8 mouse cellular contexts compared by ENCODE assay signal in genomic region chr6:29507447-29508309, GRCm38 (mm10). TPM values are rescaled to one million over a fixed set of nuclear protein-coding genes. Genes with fewer than 3 reads are reported as not detected.
DNase-seq lines count a peak whose midpoint lies in the region; ATAC-seq and TF ChIP-seq lines count a peak whose summit lies in the region.

Kcp (minus strand) TSS chr6:29507952.

- under 1% methylated on average over 44 of the region's 47 CpGs for WGBS in heart, embryonic 12.5 days
- 1% methylated on average over 47 of the region's 47 CpGs for WGBS in midbrain, embryonic 15.5 days

- peak; percentile 58; the same call in 1 of the 2 replicates for ATAC-seq in heart, embryonic 12.5 days (ENCODE audit: insufficient number of reproducible peaks, low FRiP score)
- ATAC-seq in midbrain, embryonic 15.5 days (replicated peaks) = peak; percentile 75

- H3K36me3 ChIP-seq in heart, embryonic 12.5 days = no peaks in the 10 kb centered on the region; the same call in 1 of the 2 replicates
- H3K36me3 ChIP-seq in midbrain, embryonic 15.5 days (replicated peaks) = no peaks in the 10 kb centered on the region

- no peaks in the 10 kb centered on the region for H3K9me3 ChIP-seq in heart, embryonic 12.5 days (replicated peaks)
- H3K9me3 ChIP-seq in midbrain, embryonic 15.5 days = no peaks in the 10 kb centered on the region

- H3K4me2 ChIP-seq in heart, embryonic 12.5 days = peak within 1 kb of the TSS; percentile 71
- H3K4me2 ChIP-seq in midbrain, embryonic 15.5 days = peak within 1 kb of the TSS; percentile 74

- intact Hi-C loops in gastrocnemius, adult 2 months (cut with DNase I) = no loop called here
- intact Hi-C loops in gastrocnemius, postnatal 36 days (cut with DNase I) = no loop called here

- H3K4me3 ChIP-seq in gastrocnemius, adult 2 months = peak within 1 kb of the TSS; percentile 72
- peak within 1 kb of the TSS; percentile 58 for H3K4me3 ChIP-seq in heart, embryonic 12.5 days
- peak within 1 kb of the TSS; percentile 50 for H3K4me3 ChIP-seq in midbrain, embryonic 15.5 days

- peak within 1 kb of the TSS; percentile 68 for H3K9ac ChIP-seq in heart, embryonic 12.5 days
- peak within 1 kb of the TSS; percentile 38 for H3K9ac ChIP-seq in midbrain, embryonic 15.5 days

- peaks cover 26% of the 10 kb centered on the region for H3K4me1 ChIP-seq in heart, embryonic 12.5 days (replicated peaks)
- peaks cover 15% of the 10 kb centered on the region for H3K4me1 ChIP-seq in midbrain, embryonic 15.5 days

- H3K27ac ChIP-seq in gastrocnemius, adult 2 months = peak within 1 kb of the TSS; percentile 54; the same call in 1 of the 2 replicates
- H3K27ac ChIP-seq in heart, embryonic 12.5 days (ENCODE audit: poor library complexity, severe bottlenecking) = no peak within 1 kb of the TSS
- no peak within 1 kb of the TSS for H3K27ac ChIP-seq in midbrain, embryonic 15.5 days

- TF ChIP-seq CTCF in gastrocnemius, adult 2 months (IDR thresholded peaks at IDR 0.05) = no peak

- peak; percentile 55 for DNase-seq in gastrocnemius, adult 2 months
- no peak for DNase-seq in gastrocnemius, postnatal 36 days
- DNase-seq in R1 (ENCODE audit: low read depth, low spot score) = peak; percentile 45
- DNase-seq in kidney, postnatal 10 days = peak; percentile 70
- no peak for DNase-seq in urinary bladder, postnatal 10 days (ENCODE audit: low spot score)
- no peak for DNase-seq in urinary bladder, postnatal 36 days (ENCODE audit: low spot score in 2 of 2)

- H3K27me3 ChIP-seq in heart, embryonic 12.5 days (replicated peaks) = 0 out of 2 replicates have a peak, but pooled peaks cover 3% of the 10 kb centered on the region
- H3K27me3 ChIP-seq in midbrain, embryonic 15.5 days (replicated peaks) = peaks cover 34% of the 10 kb centered on the region

RNA-seq across cellular contexts. Expression of gene Kcp, which starts in this region (rescaled TPM):
- total RNA-seq in gastrocnemius, adult 2 months (2021) = 1 to 10 TPM; 3.8 to 4.0 TPM
- 1 to 10 TPM; 5.4 to 5.9 TPM for total RNA-seq in gastrocnemius, postnatal 36 days (2021)
- 10.6 and 15.4 TPM in 2 replicates for polyA plus RNA-seq in heart, embryonic 12.5 days (2016; fragmentation: Nextera tagmentation; extraction: Ambion mirVana)
- polyA plus RNA-seq in midbrain, embryonic 15.5 days (2015; fragmentation: Nextera tagmentation; extraction: Ambion mirVana) = 18.9 and 20.9 TPM in 2 replicates

Comparison
In these comparisons a context has a peak if more than half of its experiments do, and no peak if none do; other contexts are left out.
1. DNase-seq: peak in gastrocnemius, adult 2 months (single experiment), R1 (single experiment) and kidney, postnatal 10 days (single experiment); none in gastrocnemius, postnatal 36 days (0 of 2), urinary bladder, postnatal 10 days (single experiment) and urinary bladder, postnatal 36 days (0 of 2).
2. Peak in every context shown above with its lines, with median percentiles within 50 percentile points of each other: H3K4me3 ChIP-seq.